Mouse (Mus musculus): ENCODE results near the gene Rgs16. TPM values are rescaled to one million over a fixed set of nuclear protein-coding genes. Genes with fewer than 3 reads are reported as not detected.

Gene Rgs16
- total and polyA plus RNA-seq, 3 experiments = not detected

DNA sequence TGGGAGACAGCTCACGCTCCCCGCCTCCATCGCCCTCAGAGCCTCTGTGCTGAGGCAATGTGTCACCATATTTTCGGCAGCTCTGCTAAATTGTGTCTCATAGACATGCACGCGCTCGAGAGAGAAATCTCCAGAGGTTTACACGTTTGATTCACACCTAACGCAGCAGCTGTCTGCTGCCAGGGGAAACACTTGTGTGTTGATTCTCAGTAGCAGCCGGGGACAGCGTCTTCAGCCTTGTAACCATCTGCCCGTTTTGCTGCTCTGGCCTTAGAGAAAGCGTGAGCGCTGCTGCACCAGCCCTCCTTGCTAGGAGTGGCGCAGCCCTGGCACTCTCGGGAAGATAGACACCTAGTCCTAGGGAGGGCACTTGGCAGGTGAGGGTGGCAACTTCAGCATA is 13.5 kb upstream of the Rgs16 start:
- DNase-seq (ENCODE audit: low read depth, low spot score) = no peak
- TF ChIP-seq TCF12 (IDR thresholded peaks at IDR 0.05; ENCODE audit: low read depth, low read length) (no peak), POLR2AphosphoS5 (IDR thresholded peaks at IDR 0.05; ENCODE audit: borderline replicate concordance, low read depth, low read length) (no peak), POLR2A (IDR thresholded peaks at IDR 0.05; ENCODE audit: control insufficient read depth in 1 of 2, insufficient read depth in 1 of 2, low read depth in 1 of 2, low read length in 2 of 2, poor library complexity in 1 of 2) (no peak), MYB (IDR thresholded peaks at IDR 0.05; ENCODE audit: low read depth, low read length) (no peak), NELFE (IDR thresholded peaks at IDR 0.05; ENCODE audit: low read depth, low read length) (no peak), GABPA (IDR thresholded peaks at IDR 0.05; ENCODE audit: low read depth, low read length) (no peak), POLR2AphosphoS2 (IDR thresholded peaks at IDR 0.05; ENCODE audit: low read length) (no peak), ZKSCAN1 (IDR thresholded peaks at IDR 0.05; ENCODE audit: low read depth, low read length) (no peak), USF2 (IDR thresholded peaks at IDR 0.05; ENCODE audit: borderline replicate concordance in 1 of 2, insufficient read depth in 1 of 2, low read depth in 1 of 2, low read length in 2 of 2) (no peak), UBTF (IDR thresholded peaks at IDR 0.05; ENCODE audit: borderline replicate concordance, insufficient read depth, low read depth, low read length) (no peak), MAZ (IDR thresholded peaks at IDR 0.05; ENCODE audit: low read depth, low read length) (no peak), SIN3A (IDR thresholded peaks at IDR 0.05; ENCODE audit: low read length) (no peak), GATA1 (IDR thresholded peaks at IDR 0.05; ENCODE audit: low read depth, low read length) (no peak), RAD21 (IDR thresholded peaks at IDR 0.05; ENCODE audit: low read depth, low read length) (no peak)
- H3K4me3 ChIP-seq (ENCODE audit: control insufficient read depth in 1 of 2, insufficient read depth in 1 of 2, low read depth in 2 of 2, low read length in 2 of 2) = no peak overlapping the region
- no peak overlapping the region for H3K27ac ChIP-seq (ENCODE audit: control insufficient read depth, low read depth, low read length)
- no peaks in the 10 kb centered on the region for H3K4me1 ChIP-seq (ENCODE audit: control insufficient read depth in 1 of 2, insufficient read depth in 2 of 2, low read length in 2 of 2)
- H3K9me3 ChIP-seq (replicated peaks; ENCODE audit: insufficient read depth, low read length) = no peaks in the 10 kb centered on the region
- H3K79me2 ChIP-seq (ENCODE audit: control insufficient read depth, insufficient read depth, low read length, poor library complexity) = no peaks in the 10 kb centered on the region
- no peak overlapping the region for H3K9ac ChIP-seq (ENCODE audit: control insufficient read depth, low read depth, low read length, poor library complexity, severe bottlenecking)
- H3K36me3 ChIP-seq (ENCODE audit: control insufficient read depth in 1 of 2, insufficient read depth in 2 of 2, low read length in 2 of 2) = no peaks in the 10 kb centered on the region
- H3K27me3 ChIP-seq (ENCODE audit: control insufficient read depth in 1 of 2, insufficient read depth in 2 of 2, low read length in 2 of 2) = no peaks in the 10 kb centered on the region; a peak in 1 of 4 replicates

DNA sequence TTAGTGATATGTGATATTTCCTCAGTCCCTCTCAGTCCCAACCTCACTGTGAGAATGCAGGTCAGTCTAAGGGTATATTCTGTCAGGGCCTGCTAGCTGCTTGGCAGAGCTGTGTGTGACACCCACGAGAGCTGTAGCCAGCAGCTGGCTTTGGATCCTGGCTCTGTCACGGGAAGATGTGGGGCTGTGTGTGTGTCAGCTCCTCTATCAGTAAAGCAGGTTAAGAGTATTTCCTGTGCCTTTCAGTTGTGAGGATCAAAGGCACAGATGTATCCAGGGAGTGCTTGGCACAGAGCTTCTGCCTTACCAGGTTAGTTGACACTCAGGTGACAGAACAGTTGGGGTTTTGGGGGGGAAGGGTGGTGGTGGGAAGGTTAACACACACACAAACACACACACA is 10.3 kb upstream of the Rgs16 start:
- Histone ChIP-seq H3K27me3 (ENCODE audit: control insufficient read depth in 1 of 2, insufficient read depth in 2 of 2, low read length in 2 of 2) (no peaks in the 10 kb centered on the region), H3K79me2 (ENCODE audit: control insufficient read depth, insufficient read depth, low read length, poor library complexity) (no peaks in the 10 kb centered on the region), H3K9ac (ENCODE audit: control insufficient read depth, low read depth, low read length, poor library complexity, severe bottlenecking) (no peak overlapping the region), H3K4me3 (ENCODE audit: control insufficient read depth in 1 of 2, insufficient read depth in 1 of 2, low read depth in 2 of 2, low read length in 2 of 2) (no peak overlapping the region), H3K4me1 (ENCODE audit: control insufficient read depth in 1 of 2, insufficient read depth in 2 of 2, low read length in 2 of 2) (no peaks in the 10 kb centered on the region), H3K27ac (ENCODE audit: control insufficient read depth, low read depth, low read length) (no peak overlapping the region), H3K36me3 (ENCODE audit: control insufficient read depth in 1 of 2, insufficient read depth in 2 of 2, low read length in 2 of 2) (no peaks in the 10 kb centered on the region), H3K9me3 (replicated peaks; ENCODE audit: insufficient read depth, low read length) (no peaks in the 10 kb centered on the region)
- DNase-seq (ENCODE audit: low read depth, low spot score) = no peak
- TF ChIP-seq ETS1 (IDR thresholded peaks at IDR 0.05; ENCODE audit: low read depth, low read length) (no peak), USF2 (IDR thresholded peaks at IDR 0.05; ENCODE audit: borderline replicate concordance in 1 of 2, insufficient read depth in 1 of 2, low read depth in 1 of 2, low read length in 2 of 2) (no peak), SIN3A (IDR thresholded peaks at IDR 0.05; ENCODE audit: low read length) (no peak), NRF1 (IDR thresholded peaks at IDR 0.05; ENCODE audit: insufficient read depth, low read depth, low read length, poor library complexity, severe bottlenecking) (no peak)
